Mouse (Mus musculus) adrenal gland, adult 2 months (tissue): ENCODE measurements at regions not wholly inside any gene's neighbourhood (a gene's known extent, or its start where the extent isn't known, plus 50 kb on each side); places are given as distances from the start of the nearest gene placed in this dataset.

Experiments
- DNase-seq: peaks from one replicate; pipeline ENCODE4 v3.0.0; 2021

- DNase-seq = peak; percentile 80
These were observed 66.7 kb downstream of the Rwdd3 start for GRCm38 (mm10) chr3:121104571-121105407.

- no peak for DNase-seq
These were observed 68.6 kb downstream of the Rwdd3 start for GRCm38 (mm10) chr3:121102871-121103270.

- DNase-seq = no peak
These were observed 69.4 kb downstream of the Rwdd3 start for GRCm38 (mm10) chr3:121102120-121102519.

GRCm38 (mm10) chr3:121100211-121100860 is 71.2 kb downstream of the Rwdd3 start:
- DNase-seq = no peak

- DNase-seq = peak; percentile 29
These were observed 78.0 kb downstream of the Rwdd3 start for GRCm38 (mm10) chr3:121093509-121093908.

GRCm38 (mm10) chr3:121088724-121089123 is 82.8 kb downstream of the Rwdd3 start:
- no peak for DNase-seq

- DNase-seq = peak; percentile 48
These were observed 102.8 kb downstream of the Rwdd3 start for GRCm38 (mm10) chr3:121068676-121069075.

- DNase-seq = no peak
These were observed 135.5 kb downstream of the Rwdd3 start for GRCm38 (mm10) chr3:121035904-121036549.

- no peak for DNase-seq
These were observed 145.8 kb downstream of the Rwdd3 start for GRCm38 (mm10) chr3:121025546-121026157.

- DNase-seq = no peak
These were observed 146.7 kb downstream of the Rwdd3 start for GRCm38 (mm10) chr3:121024810-121025209.

- no peak for DNase-seq
These were observed 150.2 kb downstream of the Rwdd3 start for GRCm38 (mm10) chr3:121021126-121021848.

GRCm38 (mm10) chr3:121009223-121009622 is 162.3 kb downstream of the Rwdd3 start:
- no peak for DNase-seq

- DNase-seq = no peak
These were observed 187.8 kb downstream of the Rwdd3 start for GRCm38 (mm10) chr3:120983556-120984270.

GRCm38 (mm10) chr3:120982795-120983555 is 188.5 kb downstream of the Rwdd3 start:
- no peak for DNase-seq

GRCm38 (mm10) chr3:120982218-120982617 is 189.3 kb downstream of the Rwdd3 start:
- no peak for DNase-seq

GRCm38 (mm10) chr3:120970746-120971466 is 200.6 kb downstream of the Rwdd3 start:
- no peak for DNase-seq

GRCm38 (mm10) chr3:120946906-120947305 is 224.6 kb downstream of the Rwdd3 start:
- no peak for DNase-seq

GRCm38 (mm10) chr3:120934401-120934800 is 237.1 kb downstream of the Rwdd3 start:
- no peak for DNase-seq

GRCm38 (mm10) chr3:120920351-120920750 is 251.1 kb downstream of the Rwdd3 start:
- DNase-seq = peak; percentile 54

GRCm38 (mm10) chr3:120898931-120899330 is 272.6 kb downstream of the Rwdd3 start:
- DNase-seq = no peak
